Mouse (Mus musculus): ENCODE results near the gene Vps8.

DNA sequence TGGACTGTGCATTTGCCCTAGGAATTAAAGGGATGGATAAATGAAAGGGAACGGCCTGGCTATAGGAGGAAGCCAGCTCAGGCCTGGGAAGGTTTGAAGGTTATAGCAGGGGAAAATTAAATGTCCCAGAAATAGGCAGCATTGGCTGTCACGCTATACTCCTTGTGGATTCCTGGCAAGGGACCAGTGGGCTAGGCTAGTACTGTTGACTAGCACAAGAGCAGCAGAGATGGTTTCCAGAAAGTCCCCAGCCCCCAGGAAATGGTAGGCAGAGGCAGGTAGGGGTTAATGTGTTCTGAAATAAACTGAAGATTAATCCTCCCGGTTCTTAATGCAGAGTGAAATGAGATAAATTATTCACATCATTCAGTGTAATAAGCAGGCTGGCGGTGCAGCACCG lies 25.2 kb upstream of the Vps8 start:
- TF ChIP-seq CTCF (IDR thresholded peaks at IDR 0.05; ENCODE audit: borderline replicate concordance, control insufficient read depth, extremely low read depth, insufficient read depth, low read length, poor library complexity) (no peak), POLR2A (IDR thresholded peaks at IDR 0.05; ENCODE audit: control insufficient read depth, extremely low read depth, insufficient read depth, low read length, poor library complexity) (no peak)
